Mouse (Mus musculus): Measurements from ENCODE around the gene Nktr.

Nktr gene

DNA sequence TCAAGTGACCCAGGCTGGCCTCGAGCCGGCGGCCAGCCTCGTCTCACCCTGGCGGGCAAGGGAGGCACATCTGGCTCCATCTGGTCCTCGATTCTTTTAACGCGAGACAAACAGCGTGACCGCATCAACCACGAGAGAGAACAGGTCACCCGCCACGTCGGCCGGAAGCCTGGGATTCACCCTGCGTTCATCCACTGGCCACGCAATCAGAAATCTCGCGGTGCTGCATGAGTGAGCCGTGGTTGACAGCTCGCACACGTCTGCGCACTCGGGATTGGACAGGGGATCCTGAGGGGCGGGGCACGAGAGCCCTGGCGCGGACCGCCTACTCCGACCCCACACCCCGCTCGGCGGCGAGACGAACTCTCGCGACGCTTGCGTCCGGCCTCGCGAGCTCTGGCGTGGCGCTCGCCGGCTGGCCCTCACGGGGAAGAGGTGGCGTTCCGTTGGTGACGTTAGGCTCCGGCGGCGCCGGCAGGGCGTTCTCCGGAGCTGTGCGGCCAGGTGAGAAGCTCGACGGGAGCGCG, at the start of gene Nktr:
Nktr (plus strand) TSS at position 378 of the 527 bp plus-strand sequence.
- DNase-seq: peak; percentile 99

DNA sequence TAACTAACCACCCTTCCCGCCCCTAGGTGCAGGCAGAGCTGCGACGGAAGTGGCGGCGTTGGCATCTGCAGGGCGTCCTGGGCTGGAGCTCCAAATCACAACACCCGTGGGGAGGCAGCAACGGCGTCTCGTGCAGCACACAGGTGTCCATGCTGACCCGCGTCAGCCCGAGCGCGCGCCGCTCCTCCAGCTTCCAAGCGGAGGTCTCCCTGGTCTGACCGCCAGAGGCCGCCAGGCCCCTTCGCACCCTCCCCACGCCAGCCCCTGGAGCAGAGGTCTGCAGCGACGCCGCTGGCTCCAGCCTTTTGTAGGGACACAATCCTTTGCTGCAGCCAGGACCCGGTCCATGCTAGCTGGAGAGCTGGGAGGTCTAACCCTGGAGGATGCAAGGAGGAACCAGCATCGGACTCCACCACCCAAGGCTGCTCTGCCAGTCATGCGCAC, 49.6 kb upstream of the Nktr start:
- DNase-seq: peak; percentile 86

DNA sequence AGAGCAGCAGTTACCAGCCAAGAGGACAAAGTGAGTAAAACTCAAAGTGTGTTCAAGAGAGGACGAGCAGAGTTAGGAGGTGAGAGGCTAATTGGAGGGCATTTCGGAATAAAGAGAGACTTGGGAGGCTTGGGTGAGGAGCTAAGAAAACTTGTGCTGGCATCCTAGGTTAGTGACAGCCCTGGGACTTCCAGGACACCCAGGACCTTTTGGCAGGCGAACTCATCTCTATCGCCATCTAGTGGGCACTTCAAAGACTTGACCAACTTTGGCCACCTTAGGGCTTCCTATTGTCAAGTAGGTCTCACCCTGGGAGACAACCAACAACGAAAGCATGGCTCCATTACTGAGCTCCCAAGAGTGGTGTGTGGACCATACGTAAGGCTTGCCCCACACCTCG, 47.7 kb upstream of the Nktr start:
- peak; percentile 59 for DNase-seq

DNA sequence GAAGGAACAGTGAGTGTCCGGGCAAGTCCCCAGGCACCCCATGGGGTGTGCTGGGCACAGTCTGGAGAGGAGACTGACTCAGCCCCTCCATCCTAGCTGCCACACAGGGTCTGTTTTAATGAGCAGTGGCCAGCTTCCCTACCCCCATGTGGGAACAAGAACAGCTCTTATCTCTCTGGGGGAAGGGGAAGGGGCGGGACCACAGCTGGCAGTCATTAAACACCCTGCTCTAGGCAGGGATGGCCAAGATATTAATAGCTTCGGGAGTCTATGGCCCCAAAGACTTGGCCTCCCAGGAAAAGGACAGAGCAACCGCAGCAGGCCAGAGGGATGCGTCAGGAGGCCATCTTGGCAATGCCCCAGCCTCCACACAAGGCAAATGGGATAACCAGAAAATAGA, 46.7 kb upstream of the Nktr start:
- DNase-seq: peak; percentile 55

DNA sequence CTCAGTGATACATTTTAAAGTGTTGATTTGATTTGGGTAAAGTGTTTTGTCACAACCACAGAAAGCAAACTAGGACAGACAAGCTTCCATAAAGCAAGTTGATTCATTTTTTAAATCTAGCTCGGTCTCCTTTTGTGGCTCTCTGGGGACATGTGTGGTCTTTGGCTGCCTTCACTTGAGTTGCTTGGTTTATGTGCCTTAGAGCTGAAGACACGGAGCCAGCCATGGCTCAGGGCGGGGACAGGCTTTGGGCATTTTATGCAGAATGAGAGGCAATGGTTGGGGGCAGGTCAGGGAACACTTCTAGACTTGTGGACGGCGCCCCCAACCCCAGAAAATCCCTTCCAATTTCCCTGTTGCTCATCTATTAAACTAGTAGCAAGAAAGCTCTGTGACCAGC, 45.3 kb upstream of the Nktr start:
- no peak for DNase-seq

DNA sequence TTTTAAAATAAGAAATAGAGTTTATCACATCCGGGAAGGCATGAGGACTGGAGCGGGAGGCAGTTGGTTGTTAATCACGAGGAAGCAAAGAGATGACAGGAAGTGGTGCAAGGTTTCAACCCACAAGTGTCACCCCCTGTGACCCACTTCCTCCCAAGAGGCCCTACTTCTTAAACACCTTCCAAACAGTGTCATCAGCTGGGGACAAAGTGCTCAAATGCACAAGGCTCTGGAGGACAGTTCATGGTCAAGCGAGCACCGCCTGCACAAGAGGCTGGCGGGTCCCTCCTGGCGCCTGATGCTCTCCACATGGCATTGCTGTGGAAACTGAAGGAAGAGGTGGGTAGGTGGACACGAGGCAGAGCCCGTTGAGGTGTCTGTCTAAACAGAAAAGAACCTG, 44.0 kb upstream of the Nktr start:
- DNase-seq: peak; percentile 41

DNA sequence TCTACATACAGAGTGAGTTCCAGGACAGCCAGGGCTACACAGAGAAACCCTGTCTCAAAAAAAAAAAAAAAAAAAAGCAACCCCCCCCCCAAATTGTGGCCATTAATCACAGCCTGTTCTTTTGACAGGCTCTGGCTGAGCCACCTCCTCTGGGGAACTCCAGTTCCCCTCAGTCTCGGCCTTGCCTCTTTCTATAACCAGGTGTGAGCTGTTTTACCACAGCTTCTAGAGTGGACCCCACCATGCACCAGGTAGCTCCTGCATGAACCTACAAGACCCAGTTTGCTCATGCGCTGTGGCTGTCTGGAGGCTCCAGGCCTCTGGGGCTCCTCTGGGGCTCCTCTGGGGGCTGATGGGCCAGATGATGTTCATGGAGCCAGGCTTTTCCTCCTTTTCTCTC, 43.4 kb upstream of the Nktr start:
- DNase-seq: no peak

DNA sequence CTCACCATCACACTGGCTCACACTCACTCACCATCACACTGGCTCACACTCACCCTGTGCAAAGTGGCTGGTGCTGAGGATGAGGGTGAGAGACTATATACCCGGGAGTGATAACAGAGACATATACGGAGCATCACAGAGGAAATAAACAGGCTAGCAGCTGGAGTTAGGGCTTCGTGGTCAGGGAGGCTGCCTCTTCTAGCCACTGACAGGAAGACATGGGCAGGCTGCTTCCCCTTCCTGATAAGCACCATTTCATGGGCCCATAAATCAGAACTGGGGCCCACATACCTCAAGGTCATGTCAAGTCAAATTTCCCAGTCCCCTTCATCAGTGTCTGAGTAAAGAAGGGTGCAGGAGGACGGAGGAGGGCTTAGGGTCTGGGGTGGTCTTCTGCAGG, 41.9 kb upstream of the Nktr start:
- no peak for DNase-seq

DNA sequence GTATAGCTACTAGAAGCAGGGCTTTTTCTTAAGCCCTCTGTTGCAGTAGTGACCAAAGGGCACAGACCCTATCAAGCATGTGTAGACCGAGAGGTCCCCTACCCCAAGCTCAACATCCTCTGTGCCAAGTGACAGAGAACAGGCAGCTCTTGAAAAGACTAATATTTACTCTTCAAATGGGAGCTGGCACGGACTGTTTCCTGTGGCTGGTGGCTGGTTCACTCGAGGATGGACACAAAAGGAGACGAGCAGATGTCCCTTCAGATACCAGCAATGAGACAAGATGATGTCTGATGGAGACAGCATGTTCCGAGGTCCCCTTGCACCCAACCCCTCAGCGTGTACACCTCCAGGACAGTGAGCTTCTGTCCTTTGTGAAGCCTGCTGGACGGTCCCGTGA, 41.5 kb upstream of the Nktr start:
- no peak for DNase-seq

DNA sequence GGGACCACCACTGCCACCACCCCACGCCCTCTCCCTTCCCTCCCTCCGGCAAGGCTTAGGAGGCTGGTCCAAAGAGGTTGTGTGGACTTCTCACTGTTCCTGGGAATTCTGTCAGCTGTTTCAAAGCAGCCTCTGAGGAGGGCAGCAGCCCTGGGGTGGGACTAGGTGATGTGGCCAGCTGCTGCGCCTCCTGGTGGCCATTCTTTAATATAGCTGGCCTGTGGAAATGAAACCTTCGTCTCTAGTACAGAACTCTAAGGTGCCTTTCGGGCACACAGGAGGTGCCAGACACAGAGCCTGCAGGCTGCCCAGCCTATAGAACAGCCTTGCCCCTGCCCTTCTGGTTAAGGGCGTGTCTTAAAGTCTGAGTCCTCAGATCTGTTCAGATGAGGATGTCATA, 39.4 kb upstream of the Nktr start:
- peak; percentile 81 for DNase-seq

DNA sequence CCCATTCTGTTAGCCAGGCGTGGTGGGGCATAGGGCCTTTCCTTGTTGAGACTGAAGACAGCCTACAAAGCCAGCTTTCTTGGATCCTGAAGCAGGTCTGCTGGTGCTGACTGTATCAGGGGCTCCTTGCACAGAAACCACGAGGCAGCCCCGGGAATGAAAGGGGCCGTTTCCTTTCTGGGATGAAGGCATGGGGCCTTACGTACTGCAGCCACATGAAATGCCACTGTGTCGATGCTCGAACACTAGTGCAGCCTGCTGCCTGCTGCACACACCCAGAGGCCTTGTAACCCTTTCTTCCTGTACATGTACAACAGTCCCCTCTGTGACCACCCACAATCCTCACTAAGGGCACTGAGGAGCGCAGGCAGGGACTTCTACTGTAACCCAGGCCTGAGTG, 37.8 kb upstream of the Nktr start:
- DNase-seq: no peak

DNA sequence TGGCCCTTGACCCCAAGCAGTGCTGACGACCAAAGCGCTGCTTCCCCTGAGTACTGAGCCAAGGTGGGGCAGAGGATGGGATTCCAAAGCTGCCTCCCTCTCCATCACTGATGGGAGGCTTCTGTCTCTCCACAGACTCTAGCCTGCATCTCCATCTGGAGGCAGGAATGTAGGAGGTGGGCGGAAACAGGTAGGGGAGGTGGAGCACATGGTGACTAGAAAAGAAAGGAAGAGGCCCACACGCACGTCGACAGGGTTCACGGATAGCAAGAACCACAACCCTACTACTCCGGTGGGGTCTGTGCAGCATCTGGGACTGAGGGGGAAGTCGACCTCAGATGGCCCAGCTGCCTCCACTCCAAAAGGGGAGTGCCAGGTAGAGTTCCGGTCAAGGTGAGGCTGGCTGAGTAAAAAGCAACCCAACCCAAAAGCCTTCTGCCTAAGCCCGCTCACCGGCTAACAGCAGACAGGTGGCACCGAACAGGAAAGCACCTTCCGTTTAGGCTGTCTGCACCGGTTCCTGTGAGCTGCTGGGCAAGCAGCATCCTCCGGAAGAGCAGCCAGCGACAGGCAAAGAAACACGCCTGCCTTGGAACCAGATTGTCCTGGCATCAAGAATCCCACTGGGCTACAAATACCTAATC, 36.8 kb upstream of the Nktr start:
- no peak for DNase-seq

DNA sequence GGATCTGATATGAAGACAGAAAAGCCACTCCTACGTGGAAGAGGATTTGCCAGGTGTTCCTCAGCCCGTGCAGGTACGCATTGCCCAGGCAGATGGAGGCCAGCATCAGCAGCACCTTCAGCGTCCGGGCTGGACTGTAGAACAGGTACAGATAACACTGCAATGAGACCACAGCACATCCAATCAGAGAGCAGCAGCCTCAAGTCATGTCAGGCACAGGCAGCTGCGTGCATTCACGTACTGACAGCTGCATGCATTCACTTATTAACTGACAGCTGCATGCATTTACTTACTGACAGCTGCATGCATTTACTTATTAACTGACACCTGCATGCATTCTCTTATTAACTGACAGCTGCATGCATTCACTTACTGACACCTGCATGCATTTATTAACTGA, 34.3 kb upstream of the Nktr start:
- DNase-seq: no peak

DNA sequence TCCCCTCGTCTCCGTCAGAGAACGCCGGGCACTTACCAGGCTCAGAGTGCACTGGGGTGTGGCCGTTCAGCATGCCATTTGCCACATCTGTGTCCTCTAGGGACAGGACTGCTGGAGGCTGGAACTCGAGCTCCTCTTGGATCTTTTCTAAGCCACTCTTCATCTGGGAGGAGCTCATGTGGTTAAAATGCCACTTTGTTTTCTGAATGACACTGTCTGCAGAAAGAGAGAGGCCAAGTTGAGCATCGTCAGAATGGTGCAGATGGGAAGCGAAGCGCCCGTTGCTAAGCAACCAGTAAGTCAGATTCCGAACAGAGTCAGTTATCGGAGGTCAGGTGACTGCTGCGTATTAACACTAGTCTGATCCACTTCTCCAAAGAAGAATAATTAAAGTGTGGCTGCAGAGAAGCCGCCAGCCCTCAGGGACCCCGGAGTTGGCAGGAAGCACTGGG, 28.7 kb upstream of the Nktr start:
- no peak for DNase-seq

DNA sequence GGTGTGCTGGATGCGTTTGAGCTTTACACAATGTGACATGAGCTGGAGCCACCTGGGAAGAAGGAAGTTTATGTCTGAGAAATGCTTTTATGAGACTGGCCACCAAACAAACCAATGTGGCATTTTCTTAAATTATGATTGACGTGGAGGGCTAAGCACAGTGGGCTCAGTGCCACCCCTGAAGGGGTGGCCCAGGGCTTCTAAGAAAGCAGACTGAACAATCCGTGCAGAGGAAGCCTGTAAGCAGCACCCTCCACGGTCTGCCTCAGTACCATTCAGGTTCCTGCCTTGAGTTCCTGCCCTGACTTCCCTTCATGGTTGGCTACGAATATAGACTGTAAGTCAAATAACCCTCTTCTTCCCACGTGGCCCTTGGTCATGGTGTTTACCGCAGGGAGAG, 28.2 kb upstream of the Nktr start:
- DNase-seq: no peak

DNA sequence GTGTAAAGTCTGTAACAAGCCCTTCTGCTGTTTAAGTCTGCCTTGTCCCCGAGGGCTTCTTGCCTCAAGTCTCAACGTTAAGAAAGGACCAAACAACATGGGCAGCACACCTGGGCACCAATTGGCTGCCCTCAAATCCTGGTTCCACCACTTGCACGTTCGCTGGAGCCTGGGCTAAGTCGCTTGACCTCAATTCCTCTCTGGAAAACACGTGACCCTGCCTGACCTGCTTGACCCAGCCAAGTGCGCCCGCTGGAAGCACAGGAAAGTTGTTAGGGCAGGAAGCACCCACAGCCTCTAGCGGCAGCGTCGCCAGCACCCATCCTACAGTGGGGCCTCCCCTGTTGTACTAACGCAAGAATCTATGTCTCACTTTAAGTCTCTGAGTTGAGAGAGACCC, 24.2 kb upstream of the Nktr start:
- no peak for DNase-seq

DNA sequence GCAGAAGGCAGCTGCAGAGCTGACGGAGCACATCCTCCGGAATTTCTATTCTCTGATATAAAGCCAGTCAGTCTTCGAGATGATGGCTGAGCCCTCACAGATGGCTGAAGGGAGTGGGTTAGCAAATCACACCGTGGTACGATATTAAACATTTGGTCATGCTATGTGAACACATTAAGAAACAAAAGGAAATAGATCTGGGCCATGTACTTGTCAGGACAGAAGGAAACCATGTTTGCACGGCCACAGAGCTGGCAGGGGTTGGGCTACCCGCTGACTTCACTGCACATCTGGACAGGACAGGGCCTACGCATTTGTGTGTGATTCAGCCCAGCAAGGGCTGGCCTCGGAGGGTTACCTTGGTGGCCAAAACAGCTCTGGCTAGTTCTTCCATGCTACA, 22.3 kb upstream of the Nktr start:
- DNase-seq: no peak

DNA sequence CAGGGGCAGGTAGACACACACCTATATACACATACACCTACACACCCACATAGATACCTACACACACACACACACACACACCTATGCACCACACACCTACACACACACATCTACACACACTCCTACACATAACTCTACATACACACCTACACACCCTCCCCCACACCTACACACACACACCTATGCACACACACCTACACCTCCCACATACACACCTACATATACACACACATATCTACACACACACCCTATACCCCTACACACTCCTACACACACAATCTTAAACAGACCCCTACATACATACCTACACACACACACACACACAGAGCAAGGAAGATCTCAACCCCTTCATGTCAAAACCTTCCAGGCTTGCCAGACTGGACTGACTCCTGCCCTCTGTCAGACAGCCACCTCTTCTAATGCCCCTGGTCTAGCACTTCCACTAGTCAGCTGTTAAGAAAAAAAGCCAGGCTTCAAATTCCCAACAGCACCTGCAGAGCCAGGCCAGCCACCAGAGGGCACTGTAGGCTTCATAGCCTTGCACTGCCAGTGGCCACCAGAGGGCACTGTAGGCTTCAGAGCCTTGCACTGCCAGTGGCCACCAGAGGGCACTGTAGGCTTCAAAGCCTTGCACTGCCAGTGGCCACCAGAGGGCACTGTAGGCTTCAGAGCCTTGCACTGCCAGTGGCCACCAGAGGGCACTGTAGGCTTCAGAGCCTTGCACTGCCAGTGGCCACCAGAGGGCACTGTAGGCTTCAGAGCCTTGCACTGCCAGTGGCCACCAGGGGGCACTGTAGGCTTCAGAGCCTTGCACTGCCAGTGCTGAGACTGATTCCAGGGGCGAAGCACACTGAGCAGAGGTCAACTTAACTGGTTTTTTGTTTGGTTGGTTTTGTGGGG, 21.6 kb upstream of the Nktr start:
- DNase-seq: peak; percentile 79

DNA sequence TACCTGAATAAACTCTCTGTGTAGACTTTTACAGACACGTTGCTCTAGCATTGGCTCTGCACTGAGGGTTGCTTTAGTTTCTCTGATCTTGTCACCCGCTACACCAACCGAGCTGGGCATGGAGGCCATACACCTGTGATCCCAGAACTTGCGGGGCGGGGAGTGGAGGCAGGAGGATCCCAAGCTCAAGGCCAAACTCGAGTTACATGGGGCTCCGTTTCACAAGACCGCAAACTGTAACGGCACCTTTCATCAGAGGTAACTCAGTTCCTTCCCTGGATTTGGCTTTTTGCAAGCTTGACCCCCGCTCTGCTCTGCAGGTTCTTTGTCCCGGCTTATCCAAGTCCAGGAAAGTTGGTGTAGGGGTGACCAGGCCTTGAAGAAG, 14.7 kb upstream of the Nktr start:
- no peak for DNase-seq

DNA sequence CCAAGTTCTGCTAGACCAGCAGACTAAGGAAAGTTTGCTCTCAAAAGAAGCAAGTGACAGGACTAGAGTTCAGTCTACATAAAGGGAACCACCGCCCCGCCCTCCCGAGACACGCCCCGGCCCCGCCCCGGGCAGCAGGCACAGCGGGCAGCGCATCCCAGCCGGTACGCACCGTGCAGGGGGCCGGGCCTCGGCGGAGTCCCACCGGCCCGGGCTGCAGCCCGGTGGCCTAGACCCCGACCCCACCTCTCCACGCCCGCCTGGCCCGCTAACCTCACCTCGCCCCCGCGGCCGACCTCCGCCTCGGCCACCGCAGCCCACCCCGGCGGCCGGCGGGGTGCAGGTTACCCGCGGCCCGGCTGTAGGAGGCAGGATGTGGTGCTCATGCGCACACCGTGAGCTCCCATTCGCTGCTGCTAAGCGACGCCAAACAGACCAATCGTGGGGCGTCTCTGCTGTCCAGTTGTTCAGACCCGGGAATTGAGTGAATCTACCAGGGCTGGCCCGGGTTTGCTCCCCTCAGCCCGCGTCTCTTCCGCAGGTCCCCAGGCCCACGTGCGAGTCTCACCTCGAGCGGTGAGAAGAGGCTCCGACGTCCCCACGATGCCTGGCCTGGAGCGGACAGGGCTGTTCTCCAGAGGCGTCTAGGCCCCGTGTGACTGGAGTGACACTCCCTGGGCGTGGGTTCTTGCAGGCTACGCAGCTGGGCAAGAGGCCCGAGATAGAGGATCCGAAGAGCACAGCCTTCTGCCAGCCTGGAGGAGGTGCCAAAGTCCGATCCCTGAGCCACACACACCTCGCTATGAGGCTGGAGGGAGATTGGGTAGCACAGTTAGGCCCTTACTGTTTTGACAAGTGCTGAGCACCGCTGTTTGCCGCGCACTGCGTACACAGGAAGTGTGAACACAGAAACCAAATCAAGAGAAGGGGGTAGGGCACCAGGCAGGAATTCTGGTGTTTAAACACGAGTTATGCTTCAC, 14.0 kb upstream of the Nktr start, which contains the start of gene Sec22c:
Sec22c (minus strand) TSS at position 845 of the 980 bp plus-strand sequence.
- peak; percentile 92 for DNase-seq

DNA sequence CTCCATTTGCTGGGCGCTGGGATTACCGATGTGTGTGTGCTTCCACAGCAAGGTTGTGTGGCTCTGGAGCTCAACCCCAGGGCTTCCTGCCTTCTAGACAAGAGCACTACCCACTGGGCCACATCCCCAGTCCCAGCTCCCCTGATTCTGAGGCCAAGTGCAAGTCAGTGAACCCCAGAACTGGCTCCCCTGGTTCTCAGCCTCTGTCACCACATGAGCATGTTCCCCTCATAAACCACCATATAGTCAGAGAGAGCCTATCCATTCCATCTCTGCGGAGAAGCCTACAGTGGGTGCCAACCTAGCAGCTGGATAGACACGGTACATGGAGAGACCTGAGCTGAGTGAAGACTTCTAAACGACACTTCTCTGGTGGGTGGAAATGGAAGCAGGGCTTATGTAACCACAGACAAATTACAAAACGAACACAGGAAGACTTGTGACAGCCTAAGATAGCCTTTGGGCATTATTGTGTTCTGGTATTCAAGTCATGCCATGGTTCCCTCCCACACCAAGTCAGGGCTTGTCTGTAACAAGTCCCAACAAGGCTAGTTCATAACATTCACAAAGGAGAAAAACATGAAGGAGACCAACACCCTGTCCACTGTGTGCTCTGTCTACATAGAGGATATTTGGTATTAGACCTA, 12.8 kb upstream of the Nktr start:
- no peak for DNase-seq

DNA sequence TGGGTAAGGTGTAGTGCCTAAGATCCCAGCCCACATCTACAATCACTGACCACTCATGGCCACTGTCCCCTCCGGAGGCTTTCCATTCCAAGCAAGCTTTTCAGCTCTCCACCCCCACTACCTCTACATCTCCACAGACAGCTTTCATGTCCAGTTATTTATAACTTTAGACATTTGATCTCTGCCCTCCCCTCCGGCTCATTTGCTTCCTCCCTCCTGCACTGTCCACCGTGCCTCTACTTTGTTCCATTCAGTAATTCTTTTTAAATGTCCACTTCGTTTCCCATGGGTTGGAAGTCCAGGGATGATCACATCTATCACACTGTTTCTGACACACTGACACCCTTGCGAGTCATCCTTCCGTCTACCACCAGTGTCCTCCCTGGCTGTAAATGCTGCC, 11.2 kb upstream of the Nktr start:
- DNase-seq: no peak
